Mouse (Mus musculus): ENCODE measurements at regions not wholly inside any gene's neighbourhood (a gene's known extent, or its start where the extent isn't known, plus 50 kb on each side); places are given as distances from the start of the nearest gene placed in this dataset.

DNA sequence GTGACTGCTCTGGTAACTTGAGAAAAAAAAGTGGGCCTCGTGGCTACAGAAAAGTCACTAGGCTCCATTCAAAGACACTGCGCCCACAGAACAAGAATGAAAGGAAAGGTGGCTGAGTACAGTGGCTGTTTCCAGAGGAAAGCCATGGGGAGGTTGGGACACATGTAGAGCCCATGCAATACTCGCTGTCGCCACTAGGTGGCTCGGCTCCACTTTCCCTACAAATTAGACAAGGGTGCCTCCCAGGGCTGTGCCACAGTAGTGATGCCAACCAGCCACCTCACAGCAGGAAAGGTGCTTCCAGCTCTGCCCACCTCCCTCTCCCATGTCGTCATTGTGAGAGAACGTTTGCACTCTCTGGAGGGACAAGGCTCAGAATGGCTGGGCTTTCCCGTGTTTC is 185.8 kb upstream of the Kcnab2 start:
- no peaks in the 10 kb centered on the region for H3K36me3 ChIP-seq (ENCODE audit: insufficient read depth)
- 38% methylated on average over 8 of the region's 8 CpGs for WGBS
- no peaks in the 10 kb centered on the region for H3K9me3 ChIP-seq (ENCODE audit: low read depth, low read length)
- ATAC-seq (ENCODE audit: insufficient read depth), result no peak
- no peak overlapping the region for H3K27ac ChIP-seq (ENCODE audit: low read depth)
- no peaks in the 10 kb centered on the region for H3K4me1 ChIP-seq (ENCODE audit: insufficient read depth)
- peak; percentile 64 for TF ChIP-seq CTCF (IDR thresholded peaks at IDR 0.05; ENCODE audit: low read depth)
- H3K9ac ChIP-seq, result no peak overlapping the region
- H3K4me3 ChIP-seq (ENCODE audit: low read depth, low read length), result no peak overlapping the region
- H3K4me2 ChIP-seq, result no peak overlapping the region
- DNase-seq, result peak; percentile 38
- H3K27me3 ChIP-seq (ENCODE audit: insufficient read depth, low read length), result no peaks in the 10 kb centered on the region

DNA sequence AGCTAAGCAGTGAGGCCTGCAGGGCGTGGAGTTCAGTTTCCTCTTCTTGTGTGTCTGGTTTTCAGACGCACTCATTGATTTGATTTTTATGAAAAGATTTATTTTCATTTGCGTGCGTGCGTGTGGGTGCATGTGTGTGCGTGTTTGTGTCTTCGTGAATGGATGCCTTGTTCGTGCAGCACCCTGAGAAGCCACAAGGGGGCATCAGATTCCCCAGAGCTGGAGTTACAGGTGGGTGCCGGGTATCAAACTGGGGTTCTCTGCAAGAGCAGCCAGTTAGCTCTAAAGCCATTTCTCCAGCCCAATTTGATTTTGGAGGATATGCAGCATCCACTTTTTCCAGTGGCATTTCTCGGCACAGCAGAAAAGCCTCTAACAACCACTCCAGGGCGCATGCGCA is 185.4 kb upstream of the Kcnab2 start:
- no peak for TF ChIP-seq CTCF (IDR thresholded peaks at IDR 0.05; ENCODE audit: low read depth)
- no peak for ATAC-seq (ENCODE audit: insufficient read depth)
- H3K9me3 ChIP-seq (ENCODE audit: low read depth, low read length), result no peaks in the 10 kb centered on the region
- H3K4me1 ChIP-seq (ENCODE audit: insufficient read depth), result no peaks in the 10 kb centered on the region
- H3K27me3 ChIP-seq (ENCODE audit: insufficient read depth, low read length), result no peaks in the 10 kb centered on the region
- no peak for DNase-seq
- no peak overlapping the region for H3K4me2 ChIP-seq
- no peak overlapping the region for H3K4me3 ChIP-seq (ENCODE audit: low read depth, low read length)
- 88% methylated on average over 12 of the region's 12 CpGs for WGBS
- no peak overlapping the region for H3K9ac ChIP-seq
- H3K27ac ChIP-seq (ENCODE audit: low read depth), result no peak overlapping the region
- no peaks in the 10 kb centered on the region for H3K36me3 ChIP-seq (ENCODE audit: insufficient read depth)

DNA sequence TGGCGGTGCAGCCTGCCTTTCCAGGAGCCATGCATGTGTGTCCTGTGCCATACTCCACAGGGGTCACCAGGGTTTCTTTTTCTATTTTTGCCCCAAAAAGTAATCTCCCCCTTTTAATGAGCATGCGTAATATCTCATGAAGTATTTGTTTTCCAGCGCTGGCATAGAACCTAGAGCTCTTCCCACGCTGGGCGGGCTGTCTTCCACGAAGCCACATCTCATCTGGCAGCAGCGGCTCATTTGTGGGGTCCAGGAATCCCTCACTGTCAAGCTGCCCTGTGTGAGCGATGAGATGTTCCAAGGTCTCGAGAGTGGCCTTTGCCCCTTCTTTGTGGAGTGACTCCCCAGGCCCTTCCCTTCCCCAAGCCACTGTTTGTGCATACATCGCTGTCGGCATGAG is 184.8 kb upstream of the Kcnab2 start:
- H3K4me1 ChIP-seq (ENCODE audit: insufficient read depth), result no peaks in the 10 kb centered on the region
- 76% methylated on average over 11 of the region's 11 CpGs for WGBS
- no peak overlapping the region for H3K4me2 ChIP-seq
- no peak overlapping the region for H3K27ac ChIP-seq (ENCODE audit: low read depth)
- no peak overlapping the region for H3K9ac ChIP-seq
- H3K27me3 ChIP-seq (ENCODE audit: insufficient read depth, low read length), result no peaks in the 10 kb centered on the region
- H3K9me3 ChIP-seq (ENCODE audit: low read depth, low read length), result no peaks in the 10 kb centered on the region
- ATAC-seq (ENCODE audit: insufficient read depth) (no peak), DNase-seq (no peak)
- H3K36me3 ChIP-seq (ENCODE audit: insufficient read depth), result no peaks in the 10 kb centered on the region
- no peak overlapping the region for H3K4me3 ChIP-seq (ENCODE audit: low read depth, low read length)
- no peak for TF ChIP-seq CTCF (IDR thresholded peaks at IDR 0.05; ENCODE audit: low read depth)

DNA sequence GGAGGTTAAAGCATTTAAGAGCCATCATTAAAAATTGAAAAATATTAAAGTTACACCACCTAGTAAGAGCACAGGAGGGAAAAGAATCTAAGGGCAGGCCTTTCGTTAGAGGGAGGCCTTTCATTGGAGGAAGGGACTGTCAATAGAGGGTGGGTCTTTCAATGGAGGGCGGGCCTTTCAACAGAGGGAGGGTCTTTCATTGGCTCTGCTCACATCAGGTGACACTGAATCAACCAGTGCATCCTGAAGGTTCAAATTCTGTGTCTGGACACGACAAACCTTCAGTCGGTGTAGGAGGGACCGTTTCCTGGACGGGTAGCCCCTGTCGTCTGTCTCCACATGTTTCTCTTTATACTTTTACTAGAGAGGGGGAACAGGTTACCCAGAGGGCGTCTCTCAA is 172.5 kb upstream of the Kcnab2 start:
- DNase-seq (no peak), ATAC-seq (ENCODE audit: insufficient read depth) (no peak)
- Histone ChIP-seq H3K9ac (no peak overlapping the region), H3K27me3 (ENCODE audit: insufficient read depth, low read length) (no peaks in the 10 kb centered on the region), H3K4me3 (ENCODE audit: low read depth, low read length) (no peak overlapping the region), H3K4me1 (ENCODE audit: insufficient read depth) (no peaks in the 10 kb centered on the region), H3K27ac (ENCODE audit: low read depth) (no peak overlapping the region), H3K4me2 (no peak overlapping the region), H3K9me3 (ENCODE audit: low read depth, low read length) (no peaks in the 10 kb centered on the region), H3K36me3 (ENCODE audit: insufficient read depth) (no peaks in the 10 kb centered on the region)
- WGBS, result 69% methylated on average over 8 of the region's 8 CpGs
- no peak for TF ChIP-seq CTCF (IDR thresholded peaks at IDR 0.05; ENCODE audit: low read depth)

DNA sequence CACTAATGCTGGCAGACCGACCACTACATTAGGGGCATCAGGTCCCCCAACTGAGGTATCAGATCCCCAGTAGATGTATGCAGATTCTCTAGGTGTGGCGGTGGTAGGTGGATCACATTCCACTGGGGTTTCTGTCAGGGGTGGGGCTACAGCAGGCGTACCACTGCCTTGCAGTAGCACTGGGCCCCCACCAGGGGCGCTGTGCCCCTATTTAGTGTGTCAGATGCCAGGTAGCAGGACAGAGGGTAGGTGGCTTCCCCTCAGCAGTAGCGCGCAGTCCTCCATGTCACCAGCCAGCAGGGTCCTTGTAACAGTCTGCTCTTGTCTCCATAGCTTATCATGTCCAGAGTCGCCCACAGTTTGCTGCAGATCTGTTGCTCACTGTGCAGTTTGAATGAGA is 169.9 kb upstream of the Kcnab2 start:
- no peaks in the 10 kb centered on the region for H3K36me3 ChIP-seq (ENCODE audit: insufficient read depth)
- no peak overlapping the region for H3K4me2 ChIP-seq
- peak; percentile 27 for DNase-seq
- H3K4me3 ChIP-seq (ENCODE audit: low read depth, low read length), result no peak overlapping the region
- ATAC-seq (ENCODE audit: insufficient read depth), result no peak
- peak; percentile 64 for TF ChIP-seq CTCF (IDR thresholded peaks at IDR 0.05; ENCODE audit: low read depth)
- 50% methylated on average over 7 of the region's 7 CpGs for WGBS
- H3K4me1 ChIP-seq (ENCODE audit: insufficient read depth), result no peaks in the 10 kb centered on the region
- H3K27me3 ChIP-seq (ENCODE audit: insufficient read depth, low read length), result no peaks in the 10 kb centered on the region
- H3K9me3 ChIP-seq (ENCODE audit: low read depth, low read length), result no peaks in the 10 kb centered on the region
- H3K27ac ChIP-seq (ENCODE audit: low read depth), result no peak overlapping the region
- H3K9ac ChIP-seq, result no peak overlapping the region

DNA sequence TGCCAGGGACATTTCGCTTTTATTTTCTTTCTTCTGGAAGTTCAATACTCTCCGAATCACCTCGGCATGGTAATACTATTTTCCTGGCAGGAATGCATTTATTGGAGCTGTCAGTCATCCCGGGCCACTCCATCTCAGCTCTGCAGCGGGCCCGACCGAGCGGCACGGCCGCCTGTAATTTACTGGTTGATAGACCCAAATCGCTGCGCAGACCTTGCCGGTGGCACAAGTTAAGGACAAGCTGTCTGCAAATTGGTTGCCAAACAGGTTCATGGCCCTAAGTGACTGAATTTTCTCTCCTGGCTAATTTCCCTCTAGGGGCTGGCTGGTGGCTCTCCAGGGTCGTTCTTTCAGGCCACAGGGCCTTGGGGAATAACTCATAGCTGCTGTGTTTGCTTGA is 169.4 kb upstream of the Kcnab2 start:
- 88% methylated on average over 14 of the region's 14 CpGs for WGBS
- no peak for TF ChIP-seq CTCF (IDR thresholded peaks at IDR 0.05; ENCODE audit: low read depth)

DNA sequence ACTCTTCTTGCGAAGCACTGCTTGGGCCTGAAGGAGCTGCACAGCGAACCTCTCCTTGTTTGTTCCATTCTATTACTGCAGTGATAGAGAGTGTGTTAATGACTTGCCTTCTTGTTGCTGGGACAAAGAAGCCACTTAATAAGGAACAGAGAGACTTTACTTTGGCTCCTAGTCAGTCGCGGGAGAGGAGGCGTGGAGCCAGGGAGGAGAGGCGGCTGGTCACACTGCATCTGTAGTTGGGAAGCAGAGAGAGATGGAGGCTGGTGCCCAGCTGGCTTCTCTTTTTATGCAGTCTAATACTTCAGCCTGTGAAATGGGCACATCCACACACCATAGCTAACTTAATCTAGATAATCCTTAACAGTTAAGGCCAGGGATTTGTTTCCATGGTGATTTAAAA is 159.4 kb upstream of the Kcnab2 start:
- 57% methylated on average over 6 of the region's 6 CpGs for WGBS
- no peak for ATAC-seq (ENCODE audit: insufficient read depth)
- DNase-seq, result no peak
- Histone ChIP-seq H3K9me3 (ENCODE audit: low read depth, low read length) (no peaks in the 10 kb centered on the region), H3K4me2 (no peak overlapping the region), H3K9ac (no peak overlapping the region), H3K27me3 (ENCODE audit: insufficient read depth, low read length) (no peaks in the 10 kb centered on the region), H3K4me3 (ENCODE audit: low read depth, low read length) (no peak overlapping the region), H3K36me3 (ENCODE audit: insufficient read depth) (no peaks in the 10 kb centered on the region), H3K27ac (ENCODE audit: low read depth) (no peak overlapping the region), H3K4me1 (ENCODE audit: insufficient read depth) (no peaks in the 10 kb centered on the region)
- TF ChIP-seq CTCF (IDR thresholded peaks at IDR 0.05; ENCODE audit: low read depth), result no peak

More for the DNA sequence above, 169.4 kb upstream of the Kcnab2 start:
- H3K9me3 ChIP-seq (ENCODE audit: low read depth, low read length), result no peaks in the 10 kb centered on the region
- H3K27me3 ChIP-seq (ENCODE audit: insufficient read depth, low read length), result no peaks in the 10 kb centered on the region
- no peak overlapping the region for H3K9ac ChIP-seq
- H3K4me1 ChIP-seq (ENCODE audit: insufficient read depth), result no peaks in the 10 kb centered on the region
- H3K27ac ChIP-seq (ENCODE audit: low read depth), result no peak overlapping the region
- no peak for DNase-seq
- ATAC-seq (ENCODE audit: insufficient read depth), result no peak
- H3K36me3 ChIP-seq (ENCODE audit: insufficient read depth), result no peaks in the 10 kb centered on the region
- no peak overlapping the region for H3K4me3 ChIP-seq (ENCODE audit: low read depth, low read length)
- H3K4me2 ChIP-seq, result no peak overlapping the region

DNA sequence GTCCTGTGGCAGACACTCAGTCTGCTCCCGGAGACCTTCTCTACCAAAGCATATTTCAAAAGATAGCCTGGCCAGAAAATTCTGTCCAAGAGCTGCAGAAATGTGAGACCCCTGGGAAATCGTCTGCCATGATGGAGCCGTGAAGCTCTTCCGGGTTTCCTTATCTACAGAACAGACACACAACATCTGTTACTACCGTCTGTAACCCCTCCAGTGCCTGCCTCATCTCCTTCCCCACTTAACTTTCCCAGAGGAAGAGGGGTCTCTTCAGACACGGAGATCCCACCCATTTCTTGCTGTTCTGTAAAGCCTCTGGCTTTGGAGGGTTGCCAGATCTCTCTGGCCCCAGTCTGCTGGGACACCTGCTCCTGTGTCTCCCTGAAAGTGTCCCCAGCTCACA is 156.2 kb upstream of the Kcnab2 start:
- DNase-seq, result peak; percentile 26
- Histone ChIP-seq H3K4me2 (no peak overlapping the region), H3K9me3 (ENCODE audit: low read depth, low read length) (no peaks in the 10 kb centered on the region), H3K36me3 (ENCODE audit: insufficient read depth) (no peaks in the 10 kb centered on the region), H3K4me1 (ENCODE audit: insufficient read depth) (no peaks in the 10 kb centered on the region), H3K27ac (ENCODE audit: low read depth) (no peak overlapping the region), H3K9ac (no peak overlapping the region), H3K4me3 (ENCODE audit: low read depth, low read length) (no peak overlapping the region), H3K27me3 (ENCODE audit: insufficient read depth, low read length) (no peaks in the 10 kb centered on the region)
- ATAC-seq (ENCODE audit: insufficient read depth), result peak; percentile 47; the same call in 1 of the 2 replicates
- TF ChIP-seq CTCF (IDR thresholded peaks at IDR 0.05; ENCODE audit: low read depth), result no peak
- WGBS, result 16% methylated on average over 6 of the region's 6 CpGs
